Mouse (Mus musculus) stomach, embryonic 15.5 days (tissue): ENCODE results near the gene Trnt1. TPM values are rescaled to one million over a fixed set of nuclear protein-coding genes. Genes with fewer than 3 reads are reported as not detected.

Experiments
- ATAC-seq: fragments of 200-750 bp; cut with Nextera tagmentation; 2 replicates; pipeline ENCODE4 v1.8.0; 2017; ENCODE audit warnings: low read depth, moderate number of reproducible peaks, moderate TSS enrichment; ENCODE audit not compliant: insufficient read depth, low FRiP score
- H3K27ac ChIP-seq: fragments of 300-500 bp; sonication (generic); 2 replicates; pipeline ENCODE4 v1.5.1; 2015; ENCODE audit warnings: mild to moderate bottlenecking, inconsistent platforms
- H3K27me3 ChIP-seq: fragments of 300-500 bp; sonication (generic); replicated peaks from 2 replicates; pipeline ENCODE4 v1.6.1; 2015; ENCODE audit warnings: inconsistent platforms
- H3K36me3 ChIP-seq: fragments of 300-500 bp; sonication (generic); 2 replicates; pipeline ENCODE4 v1.6.1; 2015; ENCODE audit warnings: inconsistent platforms
- H3K4me1 ChIP-seq: fragments of 300-500 bp; sonication (generic); 2 replicates; pipeline ENCODE4 v1.6.1; 2015; ENCODE audit warnings: inconsistent platforms
- H3K4me2 ChIP-seq: fragments of 300-500 bp; sonication (generic); 2 replicates; pipeline ENCODE4 v1.6.1; 2015; ENCODE audit warnings: mild to moderate bottlenecking, inconsistent platforms
- H3K4me3 ChIP-seq: fragments of 300-500 bp; sonication (generic); replicated peaks from 2 replicates; pipeline ENCODE4 v1.5.1; 2015; ENCODE audit warnings: inconsistent platforms
- H3K9ac ChIP-seq: fragments of 300-500 bp; sonication (generic); 2 replicates; pipeline ENCODE4 v1.6.1; 2015; ENCODE audit warnings: inconsistent platforms
- H3K9me3 ChIP-seq: fragments of 300-500 bp; sonication (generic); 2 replicates; pipeline ENCODE4 v1.6.1; 2016; ENCODE audit warnings: inconsistent platforms
- WGBS: fragments of 180-500 bp; shearing (Covaris S2); methylation state at CpG from one replicate; pipeline ENCODE4 v1.1.7; 2015; 5-methylcytosine and 5-hydroxymethylcytosine counted together
- polyA plus RNA-seq: library from polyadenylated mRNA; unstranded; fragments of >200 nt; fragmentation: Nextera tagmentation; extraction: Ambion mirVana; gene quantifications from 2 replicates; pipeline ENCODE4 v1.2.1, GENCODE M21; 2015

Gene Trnt1
- polyA plus RNA-seq, 1 experiment from 2014 or later, result 52.5 TPM

DNA sequence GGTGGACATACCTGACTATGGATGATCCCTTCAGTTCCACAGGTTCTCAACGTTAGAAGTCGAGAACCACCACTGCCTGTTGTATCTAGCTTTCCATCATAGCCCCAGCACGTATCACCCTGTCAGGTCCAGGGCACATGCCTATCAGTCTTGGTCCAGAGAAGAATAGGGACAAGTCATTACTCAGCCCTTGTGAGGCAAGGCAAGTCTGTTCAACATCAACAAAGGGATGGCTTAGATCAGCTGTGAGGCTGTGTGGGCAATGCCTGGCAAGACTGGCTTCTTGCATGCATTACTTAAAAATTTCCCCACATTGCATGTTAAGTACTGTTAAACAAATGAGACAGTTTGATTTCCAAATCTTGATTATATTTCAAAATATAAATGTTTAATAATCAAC lies 21.1 kb upstream of the Trnt1 start:
- Histone ChIP-seq H3K9ac (no peak overlapping the region), H3K4me1 (no peaks in the 10 kb centered on the region), H3K27me3 (no peaks in the 10 kb centered on the region), H3K36me3 (no peaks in the 10 kb centered on the region), H3K27ac (no peak overlapping the region), H3K9me3 (no peaks in the 10 kb centered on the region), H3K4me3 (no peak overlapping the region), H3K4me2 (no peak overlapping the region)
- no peak for ATAC-seq
- WGBS, result 68% methylated on average over 3 of the region's 3 CpGs

DNA sequence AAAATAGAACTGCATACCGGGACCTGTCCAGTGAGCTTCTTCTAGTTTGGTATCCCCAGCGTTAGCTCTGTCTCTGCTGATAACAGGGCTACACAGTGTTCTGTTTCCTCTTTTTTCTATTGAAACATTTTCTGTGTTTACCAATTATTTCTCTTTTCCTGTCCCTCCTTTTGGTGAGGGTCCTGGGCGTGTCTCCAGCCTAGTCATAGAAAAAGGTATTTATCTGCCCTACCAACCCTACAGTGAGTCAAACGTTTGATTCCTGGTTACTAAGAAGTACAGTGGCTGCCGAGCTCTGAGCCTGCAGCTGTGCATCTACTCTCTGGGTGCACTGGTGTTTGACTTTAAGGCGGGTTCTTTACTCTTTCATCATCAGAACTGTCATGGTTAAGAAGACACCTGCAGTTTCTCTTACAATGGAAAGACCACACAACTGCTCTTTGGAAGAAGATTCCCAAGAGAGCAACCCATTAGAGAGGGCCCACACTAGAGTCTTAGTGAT lies 20.0 kb upstream of the Trnt1 start, which contains the start of gene Il5ra:
Gene Il5ra (minus strand): TSS at position 151 of the 502 bp plus-strand sequence.
- no peaks in the 10 kb centered on the region for H3K36me3 ChIP-seq
- 52% methylated on average over 6 of the region's 6 CpGs for WGBS

DNA sequence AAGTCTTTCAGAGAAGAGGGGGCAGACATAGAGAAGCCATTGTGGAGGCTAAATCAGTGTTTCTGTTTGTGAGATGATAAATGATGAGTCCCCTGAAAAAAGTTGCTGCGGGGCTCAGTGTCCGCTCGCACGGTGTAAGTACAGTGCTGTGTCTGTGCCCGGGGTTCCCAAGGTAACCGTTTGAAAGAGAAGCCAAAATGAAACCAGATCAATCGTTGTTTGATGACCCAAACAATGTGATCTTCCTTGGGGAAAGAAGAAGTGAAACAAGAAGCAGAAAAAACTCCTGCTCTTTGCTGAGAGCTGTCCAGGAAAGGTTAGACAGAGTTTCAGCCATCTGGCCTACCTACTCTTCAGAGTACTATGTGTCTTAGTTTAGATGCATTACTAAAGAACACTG lies 18.6 kb upstream of the Trnt1 start:
- Histone ChIP-seq H3K36me3 (no peaks in the 10 kb centered on the region), H3K4me2 (no peak overlapping the region), H3K27ac (no peak overlapping the region), H3K9me3 (no peaks in the 10 kb centered on the region), H3K4me3 (no peak overlapping the region), H3K9ac (no peak overlapping the region), H3K27me3 (no peaks in the 10 kb centered on the region), H3K4me1 (no peaks in the 10 kb centered on the region)
- WGBS, result 70% methylated on average over 7 of the region's 7 CpGs
- ATAC-seq, result no peak

More for the DNA sequence above, 20.0 kb upstream of the Trnt1 start, which contains the start of gene Il5ra:
- H3K27me3 ChIP-seq, result no peaks in the 10 kb centered on the region
- H3K9ac ChIP-seq, result no peak within 1 kb of the TSS
- no peak for ATAC-seq
- no peak within 1 kb of the TSS for H3K4me2 ChIP-seq
- no peaks in the 10 kb centered on the region for H3K4me1 ChIP-seq
- no peak within 1 kb of the TSS for H3K27ac ChIP-seq
- H3K4me3 ChIP-seq, result no peak within 1 kb of the TSS
- no peaks in the 10 kb centered on the region for H3K9me3 ChIP-seq

DNA sequence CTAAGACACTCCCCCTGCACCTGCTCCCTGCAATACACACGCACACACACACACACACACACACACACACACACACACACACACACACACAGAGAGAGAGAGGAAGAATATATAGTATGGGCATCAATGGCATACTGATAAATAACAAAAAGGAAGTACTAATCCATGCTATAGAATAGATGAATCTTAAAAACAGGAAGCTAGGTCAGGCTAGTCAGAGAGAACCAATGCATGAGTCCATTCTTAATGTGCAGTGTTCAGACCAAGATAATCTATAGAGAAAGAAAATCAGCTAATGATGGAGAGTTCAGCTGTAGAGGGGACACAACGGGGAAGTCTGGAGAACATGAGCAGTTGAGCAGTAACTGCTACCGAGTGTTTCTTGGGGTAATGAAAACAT lies 10.6 kb upstream of the Trnt1 start:
- WGBS, result 70% methylated on average over 3 of the region's 3 CpGs
- ATAC-seq, result no peak
- H3K36me3 ChIP-seq, result no peaks in the 10 kb centered on the region
- H3K4me3 ChIP-seq, result no peak overlapping the region
- H3K4me1 ChIP-seq, result no peaks in the 10 kb centered on the region
- H3K4me2 ChIP-seq, result no peak overlapping the region
- H3K9ac ChIP-seq, result no peak overlapping the region
- no peaks in the 10 kb centered on the region for H3K27me3 ChIP-seq
- no peak overlapping the region for H3K27ac ChIP-seq
- no peaks in the 10 kb centered on the region for H3K9me3 ChIP-seq

DNA sequence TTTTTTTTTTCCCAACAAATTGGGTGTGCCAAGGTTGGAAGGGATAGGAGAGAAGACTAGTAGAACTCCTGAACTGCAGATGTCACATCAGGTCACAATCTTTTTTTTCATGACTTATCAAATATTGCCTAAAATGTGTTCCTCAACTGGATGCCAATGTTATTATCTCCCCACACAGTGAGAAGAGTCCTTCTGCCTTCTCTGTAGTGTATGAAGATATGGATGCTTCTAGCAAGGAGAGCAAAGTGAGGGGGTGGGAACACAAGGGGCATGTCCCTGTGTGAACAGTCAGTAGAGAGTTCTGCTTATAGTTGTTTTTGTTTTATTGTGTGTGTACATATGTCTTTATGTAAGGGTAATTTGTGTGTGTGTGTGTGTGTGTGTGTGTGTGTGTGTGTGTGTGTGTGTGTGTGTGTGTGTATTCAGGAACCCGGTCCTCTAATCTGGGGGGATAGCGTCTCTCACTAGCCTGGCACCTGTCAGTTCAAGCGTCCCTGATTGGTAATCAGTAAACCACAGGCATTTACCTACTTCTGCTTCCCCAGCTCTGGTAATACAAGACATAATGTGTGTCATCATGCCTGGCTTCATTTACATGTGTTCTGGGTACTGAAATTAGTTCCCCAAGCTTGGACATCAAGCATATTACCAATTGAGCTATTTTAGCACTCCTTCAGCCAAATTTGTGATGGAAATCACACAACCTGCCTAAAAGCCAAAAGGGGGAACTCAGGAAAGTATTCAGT lies 8.3 kb upstream of the Trnt1 start:
- no peak overlapping the region for H3K9ac ChIP-seq
- no peak overlapping the region for H3K27ac ChIP-seq
- ATAC-seq, result no peak
- H3K27me3 ChIP-seq, result no peaks in the 10 kb centered on the region
- no peaks in the 10 kb centered on the region for H3K36me3 ChIP-seq
- no peak overlapping the region for H3K4me3 ChIP-seq
- no peaks in the 10 kb centered on the region for H3K9me3 ChIP-seq
- WGBS, result 83% methylated on average over 3 of the region's 3 CpGs
- no peak overlapping the region for H3K4me2 ChIP-seq
- no peaks in the 10 kb centered on the region for H3K4me1 ChIP-seq

DNA sequence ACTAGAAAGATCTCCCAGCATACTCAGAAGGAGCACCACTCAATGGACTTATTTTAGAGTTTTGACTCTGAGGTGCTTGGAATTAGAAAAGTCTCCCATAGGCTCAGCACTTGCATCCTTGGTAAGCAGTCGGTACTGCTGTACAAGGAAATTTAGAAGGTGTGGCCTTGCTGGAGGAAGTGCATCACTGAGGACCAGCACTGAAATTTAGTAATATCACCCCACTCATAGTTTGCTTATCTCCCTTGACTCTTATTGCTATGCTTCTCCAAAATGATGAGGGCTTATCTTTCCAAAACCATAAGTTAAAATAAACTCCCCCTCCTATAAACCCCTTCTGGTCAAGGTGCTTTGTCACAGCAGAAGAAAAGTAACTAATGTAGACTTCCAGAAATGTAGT lies 7.4 kb upstream of the Trnt1 start:
- Histone ChIP-seq H3K4me2 (no peak overlapping the region), H3K4me3 (no peak overlapping the region), H3K9me3 (no peaks in the 10 kb centered on the region), H3K27me3 (no peaks in the 10 kb centered on the region), H3K4me1 (no peaks in the 10 kb centered on the region), H3K36me3 (no peaks in the 10 kb centered on the region), H3K9ac (no peak overlapping the region), H3K27ac (no peak overlapping the region)
- ATAC-seq, result no peak
- 85% methylated on average over 1 of the region's 1 CpGs for WGBS

DNA sequence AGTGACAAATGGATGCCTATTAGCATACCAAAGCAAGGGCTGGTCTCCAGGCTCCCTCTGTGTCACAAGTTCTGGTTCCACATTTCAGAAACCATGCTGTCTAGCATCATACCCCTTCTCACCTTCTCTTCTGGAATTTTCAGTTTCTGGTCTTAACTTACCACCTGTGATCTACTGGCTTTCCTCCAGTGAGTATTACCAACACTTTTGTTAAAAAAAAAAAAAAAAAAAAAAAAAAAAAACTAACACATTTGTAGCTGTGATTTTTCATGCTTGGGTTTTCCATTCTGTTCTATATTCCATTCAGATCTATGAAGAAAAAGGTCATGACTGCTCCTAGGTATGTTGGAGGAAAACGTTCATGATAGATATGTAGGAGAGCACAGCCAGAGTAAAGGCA lies 3.0 kb upstream of the Trnt1 start:
- Histone ChIP-seq H3K4me1 (peaks cover 9% of the 10 kb centered on the region), H3K27me3 (no peaks in the 10 kb centered on the region), H3K27ac (no peak overlapping the region), H3K4me3 (no peak overlapping the region), H3K9me3 (no peaks in the 10 kb centered on the region), H3K9ac (no peak overlapping the region), H3K36me3 (no peaks in the 10 kb centered on the region), H3K4me2 (no peak overlapping the region)
- ATAC-seq, result no peak
- WGBS, result 70% methylated on average over 1 of the region's 1 CpGs

DNA sequence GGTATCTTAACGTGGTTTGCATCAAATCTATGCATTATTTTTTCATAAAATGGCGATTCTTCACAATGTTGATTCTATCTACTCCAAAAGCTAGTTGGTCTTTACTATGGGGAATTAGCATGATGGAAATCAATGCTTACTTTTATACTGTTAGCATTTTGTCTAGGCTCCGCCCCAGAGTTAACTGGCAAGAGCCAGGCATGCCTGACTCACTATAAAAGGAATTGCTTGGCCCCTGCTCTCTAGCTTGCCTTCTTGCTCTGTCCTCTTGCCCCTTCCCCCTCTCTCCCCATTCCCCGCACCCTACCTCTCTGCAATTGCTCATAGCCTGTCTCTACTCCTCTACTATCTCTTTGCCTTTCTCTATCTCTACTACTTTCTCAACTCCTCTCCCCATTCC lies 2.1 kb upstream of the Trnt1 start:
- H3K27ac ChIP-seq, result no peak overlapping the region
- peaks cover 9% of the 10 kb centered on the region for H3K4me1 ChIP-seq
- H3K36me3 ChIP-seq, result no peaks in the 10 kb centered on the region
- no peaks in the 10 kb centered on the region for H3K9me3 ChIP-seq
- no peak overlapping the region for H3K4me3 ChIP-seq
- no peaks in the 10 kb centered on the region for H3K27me3 ChIP-seq
- ATAC-seq, result no peak
- 77% methylated on average over 4 of the region's 4 CpGs for WGBS
- H3K9ac ChIP-seq, result no peak overlapping the region
- no peak overlapping the region for H3K4me2 ChIP-seq

DNA sequence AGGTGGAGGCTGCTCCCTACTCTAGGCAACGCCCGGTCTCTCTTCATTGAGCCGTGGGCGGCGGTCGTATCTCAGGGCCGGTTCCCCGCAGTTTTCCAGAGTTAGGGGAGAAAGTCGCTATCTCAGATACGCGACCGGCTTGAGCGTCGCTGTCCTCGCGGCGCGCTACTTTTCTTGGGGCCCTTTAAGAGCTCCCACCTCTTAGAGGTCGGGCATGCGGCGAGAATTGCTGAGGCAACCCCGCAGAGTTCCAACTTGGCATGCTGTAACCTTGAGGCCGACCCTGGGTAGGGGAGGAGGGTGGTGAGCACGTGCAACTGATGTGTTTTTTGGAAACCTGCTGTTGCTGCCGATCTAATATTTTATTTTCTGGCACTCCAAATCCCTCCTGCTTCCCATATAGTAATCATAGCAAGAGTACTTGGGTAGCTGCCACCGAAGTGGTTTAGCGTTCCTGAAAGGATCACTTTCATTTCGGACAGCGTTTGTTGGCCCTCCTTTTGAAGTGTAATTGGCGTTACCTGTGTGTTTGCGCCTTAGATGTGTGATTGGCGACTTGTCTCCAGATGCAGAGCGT lies 458 bp downstream of the Trnt1 start:
- H3K27me3 ChIP-seq, result no peaks in the 10 kb centered on the region
- peak overlapping the region; percentile 89 for H3K4me3 ChIP-seq
- H3K9ac ChIP-seq, result peak overlapping the region; percentile 53
- H3K36me3 ChIP-seq, result peaks cover 6% of the 10 kb centered on the region
- ATAC-seq, result peak; percentile 65
- H3K9me3 ChIP-seq, result no peaks in the 10 kb centered on the region
- peak overlapping the region; percentile 87 for H3K4me2 ChIP-seq
- 1% methylated on average over 33 of the region's 33 CpGs for WGBS
- peak overlapping the region; percentile 48; the same call in 1 of the 2 replicates for H3K27ac ChIP-seq
- H3K4me1 ChIP-seq, result peaks cover 9% of the 10 kb centered on the region

DNA sequence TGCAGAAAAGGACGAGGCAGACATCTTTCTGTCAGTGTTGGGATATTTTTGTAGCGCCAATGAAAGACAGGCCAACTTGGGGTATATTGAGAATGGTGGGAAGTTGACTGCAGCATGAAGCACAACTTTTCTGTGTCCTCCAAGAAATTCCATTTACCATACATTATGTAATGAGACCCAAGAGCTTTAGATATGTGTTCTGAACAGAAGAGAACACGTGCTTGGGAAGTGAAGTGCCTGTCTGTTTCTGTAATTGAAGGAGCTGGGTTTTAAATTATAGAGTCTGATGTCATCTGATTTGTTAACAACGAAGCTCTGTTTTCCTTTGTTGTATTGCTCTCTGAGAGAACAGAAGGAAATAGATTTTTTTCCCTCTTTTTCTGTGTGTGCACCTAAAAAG lies 1.1 kb downstream of the Trnt1 start:
- H3K27ac ChIP-seq, result no peak overlapping the region
- whole genome bisulfite sequencing, result 42% methylated on average over 4 of the region's 4 CpGs
- H3K9me3 ChIP-seq, result no peaks in the 10 kb centered on the region
- H3K9ac ChIP-seq, result peak overlapping the region; percentile 53; the same call in 1 of the 2 replicates
- peak overlapping the region; percentile 87 for H3K4me2 ChIP-seq
- H3K27me3 ChIP-seq, result no peaks in the 10 kb centered on the region
- H3K4me1 ChIP-seq, result peaks cover 9% of the 10 kb centered on the region
- ATAC-seq, result no peak
- peak overlapping the region; percentile 89 for H3K4me3 ChIP-seq
- H3K36me3 ChIP-seq, result peaks cover 7% of the 10 kb centered on the region

DNA sequence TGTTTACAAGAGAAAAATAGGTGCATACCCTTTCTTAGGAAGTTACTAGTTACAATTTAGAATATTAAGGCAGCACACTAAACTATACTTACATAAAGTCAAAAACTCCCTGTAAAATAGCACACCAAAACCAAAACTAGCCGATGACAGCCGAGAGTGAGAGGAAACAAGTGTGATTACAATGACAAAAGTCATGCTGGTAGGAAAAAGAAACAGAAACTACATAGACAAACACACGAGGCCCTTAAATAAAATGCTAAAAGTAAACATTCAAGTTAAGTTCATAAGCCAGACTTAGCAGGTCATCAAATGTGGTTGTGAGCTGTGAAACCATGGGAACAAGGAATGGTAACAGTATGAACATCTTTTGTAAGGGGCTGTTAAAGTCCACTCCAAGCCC lies 18.2 kb downstream of the Trnt1 start:
- Histone ChIP-seq H3K4me3 (no peak overlapping the region), H3K27me3 (no peaks in the 10 kb centered on the region), H3K9ac (no peak overlapping the region), H3K36me3 (0 out of 2 replicates have a peak, but pooled peaks cover 5% of the 10 kb centered on the region), H3K4me1 (no peaks in the 10 kb centered on the region), H3K27ac (no peak overlapping the region), H3K9me3 (no peaks in the 10 kb centered on the region), H3K4me2 (no peak overlapping the region)
- 92% methylated on average over 3 of the region's 3 CpGs for WGBS
- ATAC-seq, result no peak

DNA sequence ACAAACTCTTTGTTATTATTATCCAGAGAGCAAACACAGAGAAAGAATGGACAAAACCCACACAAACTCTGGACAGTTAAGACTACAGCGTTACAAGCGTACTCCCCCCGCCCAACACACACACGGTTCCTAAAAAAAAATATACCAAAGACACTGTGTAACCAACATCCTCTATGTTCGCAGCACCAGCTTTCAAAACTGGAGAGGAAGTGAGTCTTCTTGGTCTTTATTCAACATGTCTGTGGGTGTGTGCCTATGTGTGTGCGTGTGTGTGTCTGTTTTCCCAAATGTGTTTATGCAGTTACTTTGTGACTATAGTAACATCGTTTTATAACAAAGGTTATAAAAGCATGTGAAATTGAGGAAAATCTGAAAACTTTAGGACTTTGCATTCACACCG lies 22.5 kb downstream of the Trnt1 start:
- Histone ChIP-seq H3K27me3 (no peaks in the 10 kb centered on the region), H3K27ac (no peak overlapping the region), H3K4me1 (no peaks in the 10 kb centered on the region), H3K9me3 (no peaks in the 10 kb centered on the region), H3K36me3 (peaks cover 19% of the 10 kb centered on the region), H3K9ac (no peak overlapping the region), H3K4me2 (no peak overlapping the region), H3K4me3 (no peak overlapping the region)
- no peak for ATAC-seq
- 89% methylated on average over 8 of the region's 8 CpGs for WGBS
